Mouse (Mus musculus): ENCODE measurements around the gene Traf3ip3. TPM values are rescaled to one million over a fixed set of nuclear protein-coding genes. Genes with fewer than 3 reads are reported as not detected.

Gene Traf3ip3
- total RNA-seq, 2 experiments from 2014 or later = 1.0 to 2.5 TPM

DNA sequence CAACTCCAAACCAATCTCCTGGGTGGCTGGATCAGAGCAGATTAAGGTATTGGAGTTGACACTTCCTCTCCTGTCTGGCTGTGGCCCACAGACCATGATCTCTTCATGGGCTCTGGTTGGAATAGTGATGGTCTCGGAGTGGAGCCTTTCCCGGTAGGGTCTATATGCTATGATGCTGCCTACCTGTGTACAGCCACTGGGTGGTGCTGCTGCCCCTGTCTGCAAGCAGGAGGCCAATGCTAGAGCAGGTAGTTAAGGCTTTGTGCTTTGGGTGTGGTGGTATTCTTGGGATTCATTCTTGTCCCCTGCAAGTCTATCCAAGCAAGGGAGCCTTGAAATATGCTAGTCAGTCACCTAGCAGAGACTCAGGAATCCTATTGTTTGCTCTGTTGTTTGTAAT, 6.7 kb upstream of the Traf3ip3 start:
- peak; percentile 23 to 53 for DNase-seq (ENCODE audit: low spot score in 2 of 2)

DNA sequence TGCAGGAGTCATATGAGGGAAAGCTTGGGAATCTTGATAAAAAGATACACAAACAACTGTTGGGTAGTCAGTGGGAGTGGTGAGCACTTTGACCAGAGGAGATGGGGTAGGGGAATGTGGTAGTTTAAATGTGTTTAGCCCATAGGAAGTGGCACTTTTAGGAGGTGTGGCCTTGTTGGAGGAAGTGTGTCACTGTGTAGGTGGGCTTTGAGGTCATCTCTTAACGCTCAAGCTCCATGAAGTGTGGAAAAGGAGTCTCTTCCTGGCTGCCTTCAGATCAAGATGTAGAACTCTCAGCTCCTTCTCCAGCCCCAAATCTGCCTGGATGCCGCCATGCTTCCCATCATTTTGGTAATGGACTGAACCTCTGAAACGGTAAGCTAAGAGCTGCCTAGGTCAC, 6.0 kb upstream of the Traf3ip3 start, which contains the start of gene Lamb3:
TSS of gene Lamb3 (plus strand) at position 197 of the 400 bp plus-strand sequence.
- no peak for DNase-seq (ENCODE audit: low spot score in 2 of 2)

DNA sequence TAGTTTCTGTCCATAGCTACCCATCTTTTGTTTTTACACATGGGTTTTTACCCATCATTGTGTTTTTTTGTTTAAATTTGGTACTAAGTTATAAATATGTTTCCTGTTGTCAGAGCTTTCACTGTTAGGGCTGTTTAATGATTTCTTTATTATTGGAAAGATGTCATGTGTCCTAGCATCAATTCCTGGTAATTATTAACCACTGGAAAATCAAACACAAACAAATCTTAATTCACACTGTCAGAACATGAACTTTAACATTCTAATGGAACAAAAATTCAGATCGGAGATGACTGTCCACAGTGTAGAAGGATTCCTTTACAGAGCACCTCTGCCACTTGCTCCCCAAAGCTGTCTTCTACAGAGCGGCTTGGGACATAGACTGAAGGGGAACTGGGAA, 3.9 kb upstream of the Traf3ip3 start:
- no peak for DNase-seq (ENCODE audit: low spot score in 2 of 2)

DNA sequence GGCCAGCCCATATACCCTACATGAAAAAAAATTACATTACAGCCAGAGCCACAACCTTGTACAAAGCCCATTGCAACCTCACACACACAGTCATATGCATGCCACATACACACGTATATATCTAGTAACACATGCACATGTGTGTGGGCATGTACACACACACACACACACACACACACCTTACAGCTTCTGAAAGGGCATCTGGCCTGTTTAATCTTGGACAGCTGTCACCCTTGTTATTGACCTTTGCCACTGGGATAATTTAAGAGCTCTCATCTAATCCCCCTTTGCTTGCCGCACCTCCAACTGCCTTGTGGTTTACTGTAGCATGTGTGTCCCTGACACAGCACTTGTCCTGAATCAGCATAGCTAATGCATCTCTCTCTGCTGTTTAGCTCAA, 2.3 kb upstream of the Traf3ip3 start:
- DNase-seq (ENCODE audit: low spot score in 2 of 2) = no peak

DNA sequence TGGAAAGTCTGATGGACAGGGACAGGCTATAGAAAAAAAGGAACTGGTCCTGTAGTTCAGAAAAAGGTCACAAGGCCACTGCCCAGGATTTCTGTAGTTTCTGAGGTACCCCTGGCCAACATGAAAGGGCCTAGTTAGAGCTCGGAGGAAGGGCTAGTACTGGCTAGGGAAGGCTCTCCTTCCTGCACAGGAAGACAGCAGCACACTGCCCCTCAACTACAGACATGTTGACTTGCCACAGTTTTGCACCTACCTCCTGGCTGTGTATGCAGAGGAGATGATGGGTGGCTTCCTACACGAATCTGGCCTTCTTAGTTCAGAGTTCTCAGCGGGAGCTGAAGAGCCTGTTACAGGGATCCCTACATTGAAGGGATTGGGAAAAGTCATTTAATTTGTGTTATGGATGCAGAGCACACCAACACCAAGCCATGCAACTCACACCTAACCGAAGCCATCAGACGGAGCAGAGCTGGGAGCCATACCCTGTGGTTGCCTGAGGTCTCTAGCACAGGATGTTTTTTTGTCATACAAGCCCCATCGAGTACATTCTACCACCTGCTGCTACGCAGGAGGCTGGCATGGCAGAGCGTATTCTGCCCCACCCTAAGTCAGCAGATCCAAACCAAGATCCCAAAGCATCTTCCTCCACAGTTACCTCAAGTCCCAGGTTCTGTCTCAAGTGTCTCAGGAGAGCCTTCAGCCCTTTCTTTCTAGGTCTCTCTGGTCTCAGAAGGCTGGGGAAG, 692 bp downstream of the Traf3ip3 start:
- no peak for DNase-seq (ENCODE audit: low spot score in 2 of 2)

DNA sequence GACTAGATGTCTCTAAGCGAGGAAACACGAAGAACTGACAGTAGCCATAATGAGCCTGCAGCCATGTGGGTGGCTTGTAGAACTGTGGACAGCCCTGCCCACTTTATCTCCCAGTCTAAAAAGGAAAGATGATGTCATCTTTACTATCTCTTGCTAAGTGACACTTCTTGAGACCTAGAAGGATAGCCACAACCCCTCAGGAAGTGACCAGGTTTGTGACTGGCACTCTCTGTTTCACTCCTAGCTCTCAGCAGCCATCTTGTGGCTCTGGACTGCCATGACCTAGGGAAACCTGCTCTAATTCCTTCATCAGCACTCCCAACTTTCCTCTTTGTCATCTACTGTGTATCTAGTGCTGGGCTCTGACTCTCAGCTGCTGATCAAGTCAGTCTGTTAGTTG, 3.2 kb downstream of the Traf3ip3 start:
- DNase-seq (ENCODE audit: low spot score in 2 of 2) = no peak

DNA sequence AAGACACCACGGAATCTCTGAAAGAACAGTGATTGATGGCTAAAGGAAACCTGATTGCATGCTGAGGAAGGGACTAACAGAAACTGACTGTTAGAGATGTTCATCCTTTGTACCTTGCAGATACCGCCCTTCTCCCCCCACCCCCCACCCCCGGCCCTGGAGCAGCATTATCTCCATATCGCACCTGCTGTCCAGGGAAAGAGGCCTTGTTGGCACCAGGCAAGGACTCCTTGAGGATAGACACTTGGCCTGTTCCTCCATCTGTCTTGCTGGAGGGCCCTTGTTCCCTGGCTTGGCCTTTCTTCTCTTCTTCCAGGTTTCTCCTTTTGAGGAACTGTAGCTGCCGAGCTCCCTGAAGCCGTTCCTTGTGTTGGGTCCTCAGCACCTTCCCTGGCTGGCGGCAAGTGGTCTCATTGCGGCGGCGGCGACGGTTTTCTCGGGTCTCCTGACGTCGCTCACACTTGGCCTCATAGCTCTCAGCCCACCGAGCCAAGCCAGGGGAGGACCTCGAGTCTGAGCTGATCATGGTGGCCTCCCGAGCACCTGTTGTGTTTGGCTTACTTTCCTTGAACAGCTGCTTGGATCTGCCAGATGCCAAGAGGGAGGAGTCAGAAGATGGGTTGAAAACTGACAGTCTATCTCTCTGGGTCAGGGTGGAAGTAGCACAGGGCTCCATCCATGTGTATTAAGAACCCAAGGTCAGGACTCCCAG, 3.9 kb downstream of the Traf3ip3 start:
- no peak for DNase-seq (ENCODE audit: low spot score in 2 of 2)

DNA sequence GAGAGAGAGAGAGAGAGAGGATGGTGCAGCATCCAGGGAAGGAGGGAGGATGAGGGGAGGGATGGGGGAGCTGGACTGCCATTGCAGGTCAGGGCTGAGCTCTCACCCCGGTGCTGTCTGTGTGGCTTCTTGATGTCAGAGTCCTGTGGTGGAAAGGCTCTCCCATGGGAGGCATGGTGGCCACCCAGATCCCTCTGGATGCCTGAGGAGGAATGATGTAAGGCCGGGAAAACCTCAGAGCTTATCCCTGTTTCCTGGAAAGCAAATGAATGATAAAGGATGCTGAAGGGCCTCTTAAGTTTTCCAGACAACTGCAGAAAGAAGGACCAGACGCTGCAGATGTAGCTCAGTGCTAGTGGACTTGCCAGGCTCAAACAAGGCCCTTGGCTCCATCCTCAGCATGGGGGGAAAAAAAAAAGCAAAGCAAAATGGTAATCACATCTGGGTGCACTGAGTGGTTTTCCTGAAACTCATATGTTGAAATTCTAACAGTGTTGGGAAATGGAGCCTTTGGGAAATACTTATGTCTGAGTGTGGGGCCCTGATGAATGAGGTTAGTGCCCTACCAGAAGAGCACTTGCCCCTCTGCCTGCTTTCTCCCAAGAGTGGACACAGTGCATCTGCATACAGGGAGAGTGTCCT, 6.2 kb downstream of the Traf3ip3 start:
- DNase-seq (ENCODE audit: low spot score in 2 of 2) = no peak

DNA sequence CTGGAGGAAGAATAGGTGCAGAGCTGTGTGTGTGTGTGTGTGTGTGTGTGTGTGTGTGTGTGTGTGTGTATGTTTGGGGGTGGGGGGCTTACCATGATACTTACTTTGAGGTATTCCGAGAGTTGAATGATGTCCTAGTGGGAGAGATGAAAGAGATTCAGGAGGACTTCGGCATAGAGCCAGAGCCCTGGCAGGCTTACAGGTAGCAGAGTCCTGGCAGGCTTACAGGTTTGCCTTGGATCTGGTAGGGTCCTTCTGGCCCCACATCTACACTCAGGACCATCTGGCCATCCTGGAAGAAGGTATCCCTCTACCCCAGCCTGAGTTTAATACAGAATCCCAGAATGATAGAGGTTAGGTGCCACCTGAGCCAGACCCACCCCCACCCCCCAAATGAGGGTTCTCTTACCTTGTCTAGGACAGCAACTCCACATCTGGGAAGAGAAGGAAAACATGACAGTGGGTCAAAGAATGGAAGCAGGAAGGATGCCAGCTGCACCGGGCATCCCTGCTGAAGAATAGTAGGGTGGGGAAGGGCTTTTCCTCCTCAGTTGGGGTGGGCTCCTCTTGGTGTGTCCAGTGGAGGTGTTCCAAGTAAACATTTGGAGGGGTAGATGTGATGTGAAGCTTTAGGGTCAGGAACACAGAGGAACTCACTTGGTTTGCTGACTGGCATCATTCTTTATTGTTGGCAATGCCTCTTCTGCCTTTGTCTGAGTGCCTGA, 6.9 kb downstream of the Traf3ip3 start:
- no peak for DNase-seq (ENCODE audit: low spot score in 2 of 2)

DNA sequence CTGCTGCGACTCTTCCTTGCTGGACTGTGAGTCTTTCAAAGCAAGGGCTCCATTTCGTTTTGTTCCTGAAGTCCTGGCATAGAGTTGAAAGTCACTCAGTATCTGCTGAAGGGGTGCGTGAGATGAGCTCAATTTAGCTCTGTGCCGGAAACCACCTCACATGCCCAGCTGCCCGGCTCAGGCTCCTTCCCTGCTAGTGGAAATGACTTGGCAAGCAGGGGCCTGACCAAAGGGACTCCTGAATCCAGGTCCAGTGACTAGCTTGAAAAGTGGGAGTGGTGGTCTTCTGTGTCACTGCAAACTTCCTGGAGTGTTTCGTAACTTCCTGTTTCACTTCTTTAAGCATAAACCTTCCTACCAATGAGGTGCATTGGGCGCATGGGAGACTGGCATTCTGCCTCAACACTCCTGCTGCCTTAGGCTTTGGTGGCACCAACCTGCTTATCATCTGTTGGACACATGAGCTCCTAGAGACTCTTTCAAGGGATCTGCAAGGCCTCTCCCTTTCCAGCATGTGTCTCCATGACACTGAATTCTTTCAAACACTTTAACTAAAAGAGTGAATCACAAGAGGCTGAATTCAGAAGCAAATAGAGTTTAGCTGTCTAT, 9.7 kb downstream of the Traf3ip3 start:
- no peak for DNase-seq (ENCODE audit: low spot score in 2 of 2)

DNA sequence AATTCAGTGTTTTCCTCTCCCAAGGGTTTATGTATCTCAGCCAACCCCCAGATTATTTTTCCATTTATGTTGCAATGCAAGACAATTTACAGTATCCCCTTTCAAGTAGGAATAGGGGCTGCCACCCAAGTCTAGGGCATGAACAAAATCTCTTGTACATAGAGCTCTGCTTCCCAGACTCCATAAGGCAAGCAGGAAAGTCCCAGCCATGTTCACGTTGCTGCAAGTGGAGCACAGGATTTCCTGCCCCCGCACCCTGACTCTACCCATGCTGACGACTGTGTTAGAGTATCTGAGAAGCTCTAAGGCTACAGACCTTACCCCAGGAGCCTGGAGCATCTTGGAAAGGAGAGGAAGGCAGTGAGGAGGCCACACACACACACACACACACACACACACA, 11.7 kb downstream of the Traf3ip3 start:
- no peak for DNase-seq (ENCODE audit: low spot score in 2 of 2)

DNA sequence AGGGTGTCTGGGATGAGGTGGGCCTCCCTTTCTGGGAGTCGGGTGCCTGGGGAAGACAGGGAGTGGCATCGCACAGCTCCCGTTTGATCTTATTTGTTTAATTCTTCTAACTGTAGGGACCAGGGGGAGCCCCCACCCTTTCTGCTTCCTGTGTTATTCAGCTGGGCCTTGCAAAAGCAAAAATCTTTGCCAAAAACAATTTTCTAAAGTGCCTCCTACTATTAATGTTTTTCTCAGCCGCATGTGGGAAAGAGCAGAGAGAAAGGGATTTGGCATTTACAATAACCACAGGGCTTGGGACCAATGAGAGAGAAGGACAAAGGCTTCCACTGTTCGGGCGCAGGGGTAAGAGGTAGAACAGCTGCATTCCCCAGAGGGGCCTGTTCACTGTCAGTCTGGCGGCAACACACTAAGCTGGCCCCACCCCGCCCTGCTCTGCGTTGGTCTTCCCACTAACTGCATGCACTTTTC, 12.3 kb downstream of the Traf3ip3 start:
- DNase-seq (ENCODE audit: low spot score in 2 of 2) = no peak

DNA sequence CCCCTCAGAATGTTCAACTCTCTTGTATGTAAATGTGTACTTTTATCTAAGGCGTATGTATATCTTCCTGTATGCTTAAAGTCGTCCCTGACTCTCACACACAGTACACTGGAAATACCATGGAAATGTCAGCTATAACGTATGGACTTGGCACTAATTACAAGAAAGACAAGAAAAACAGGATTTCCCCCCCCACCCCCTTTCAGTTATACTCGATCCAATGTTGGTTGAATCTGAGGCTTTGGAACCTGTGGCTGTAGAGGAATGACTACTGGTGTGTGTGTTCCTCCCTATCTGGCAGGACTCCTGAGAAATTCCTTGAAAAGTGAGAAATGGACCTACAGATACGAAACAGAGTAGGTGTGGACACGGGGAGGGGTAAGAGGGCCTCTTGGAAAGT, 13.2 kb downstream of the Traf3ip3 start:
- no peak for DNase-seq (ENCODE audit: low spot score in 2 of 2)

DNA sequence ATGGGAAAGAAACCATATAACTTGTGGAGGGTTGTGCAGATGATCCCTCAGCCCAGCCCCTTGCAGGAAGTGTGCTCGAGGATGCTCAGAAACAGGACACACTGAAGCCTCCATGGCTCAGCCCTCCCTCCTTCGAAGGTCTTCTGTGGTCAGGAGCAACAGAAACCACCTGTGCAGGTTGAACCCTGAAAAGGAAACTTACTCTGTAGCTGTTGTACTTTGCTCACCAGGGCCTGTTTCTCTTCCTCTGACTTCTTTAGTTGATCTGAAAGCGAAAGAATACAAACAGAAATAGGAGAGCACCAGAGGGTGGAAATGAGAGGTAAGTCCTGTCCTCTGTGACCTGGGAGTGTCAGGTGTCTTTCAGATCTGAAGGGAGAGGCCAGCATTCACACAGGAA, 20.4 kb downstream of the Traf3ip3 start:
- no peak for DNase-seq (ENCODE audit: low spot score in 2 of 2)

DNA sequence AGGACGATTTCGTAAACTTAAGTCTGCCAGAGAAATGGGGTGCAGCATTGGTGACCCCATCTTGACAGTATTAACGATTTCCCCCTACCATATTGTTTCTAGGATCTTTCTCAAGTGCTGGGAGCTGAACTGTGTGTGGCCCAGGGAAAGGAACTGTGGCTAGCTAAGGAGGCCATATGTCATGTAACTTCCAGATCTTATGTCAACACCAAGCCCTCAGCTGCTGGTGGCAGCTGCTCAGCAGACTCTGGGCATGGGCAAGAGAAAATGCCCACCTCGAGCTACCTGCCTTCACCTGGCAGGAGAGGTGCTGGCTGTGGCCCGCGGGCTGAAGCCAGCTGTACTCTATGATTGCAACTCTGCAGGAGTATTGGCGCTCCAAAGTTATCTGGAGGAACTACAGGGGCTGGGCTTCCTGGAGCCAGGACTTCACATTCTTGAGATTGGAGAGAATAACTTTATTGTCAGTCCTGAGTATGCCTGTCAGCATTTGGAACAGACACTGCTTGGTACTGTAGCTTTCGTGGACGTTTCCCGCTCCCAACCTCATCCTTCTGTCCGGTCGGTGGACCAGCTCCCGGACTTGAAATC, 27.3 kb downstream of the Traf3ip3 start:
- DNase-seq (ENCODE audit: low spot score in 2 of 2) = no peak

DNA sequence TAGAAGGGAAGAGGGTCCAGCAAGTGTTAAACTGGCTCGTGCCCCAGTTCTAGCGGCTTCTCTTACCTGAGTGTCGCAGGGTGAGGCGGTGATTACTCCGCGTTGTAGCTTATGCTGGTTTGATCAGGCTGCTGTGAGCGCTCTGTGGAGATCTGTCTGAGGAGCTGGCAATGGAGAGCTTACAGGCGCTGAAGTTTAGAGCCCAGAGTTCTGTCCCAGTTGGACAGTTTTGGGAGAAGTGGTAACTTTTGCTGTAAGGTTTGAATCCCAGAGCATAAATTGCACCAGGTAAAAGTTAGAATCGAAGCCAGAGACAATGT, 27.7 kb downstream of the Traf3ip3 start:
- DNase-seq (ENCODE audit: low spot score in 2 of 2) = no peak

DNA sequence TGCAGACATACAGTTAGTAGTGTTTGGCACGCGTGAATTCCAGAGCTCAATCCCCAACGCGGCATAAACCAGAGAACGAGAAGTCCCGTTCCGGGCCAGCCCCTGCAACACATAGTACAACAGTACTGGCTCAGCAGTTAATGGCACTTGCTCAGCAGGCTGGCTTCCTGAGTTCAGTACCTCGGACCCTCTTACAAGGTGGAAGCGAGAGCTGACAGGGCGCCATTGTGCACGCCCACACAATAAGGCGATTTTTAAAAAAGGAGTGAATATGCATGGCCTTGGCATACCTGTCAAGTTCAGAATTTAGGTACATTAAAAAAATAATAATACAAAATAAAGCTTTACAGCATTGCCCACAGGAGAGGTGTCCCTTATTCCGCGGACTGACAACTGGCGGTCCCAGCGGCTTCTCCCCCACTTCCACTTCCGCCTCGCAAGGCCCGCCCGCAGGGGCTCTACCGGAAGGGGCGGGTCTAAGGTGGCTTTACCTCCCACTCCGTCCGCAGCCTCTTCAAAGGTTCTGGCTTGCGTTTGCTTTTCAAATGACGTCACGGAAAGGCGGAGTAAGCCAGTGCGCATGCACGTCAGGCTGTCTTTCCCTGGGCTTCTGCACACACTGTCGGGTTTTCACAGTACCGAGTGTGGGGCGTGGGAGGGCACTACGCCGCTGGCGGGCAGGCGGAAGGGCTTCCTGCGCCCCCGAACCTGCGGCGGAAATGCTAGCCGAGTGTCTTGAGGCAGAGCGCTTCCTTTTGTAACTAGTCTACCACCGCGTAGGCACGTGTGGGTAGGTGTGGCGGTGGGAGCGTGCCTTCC, 28.3 kb downstream of the Traf3ip3 start:
- peak; percentile 92 to 93 for DNase-seq (ENCODE audit: low spot score in 2 of 2)

DNA sequence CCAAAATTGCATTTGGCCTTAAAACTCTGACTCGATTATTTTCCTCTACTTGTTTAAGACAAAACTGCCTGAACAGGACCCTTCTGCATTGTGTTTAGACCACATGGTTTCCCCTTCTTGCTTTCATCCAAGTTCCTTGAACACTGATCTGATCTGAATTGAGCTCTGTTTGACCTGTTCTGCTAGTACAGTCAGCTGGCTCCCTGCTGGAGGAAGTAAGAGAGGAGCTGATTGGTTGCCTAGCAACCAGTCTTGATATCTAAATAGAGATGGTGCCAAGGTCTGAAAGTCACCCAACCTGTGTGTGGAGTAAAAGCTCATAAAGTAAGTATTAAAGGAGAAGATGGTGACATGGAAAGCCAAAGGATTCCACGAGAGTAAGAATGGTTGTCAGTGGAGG, 31.6 kb downstream of the Traf3ip3 start:
- DNase-seq (ENCODE audit: low spot score in 2 of 2) = no peak

DNA sequence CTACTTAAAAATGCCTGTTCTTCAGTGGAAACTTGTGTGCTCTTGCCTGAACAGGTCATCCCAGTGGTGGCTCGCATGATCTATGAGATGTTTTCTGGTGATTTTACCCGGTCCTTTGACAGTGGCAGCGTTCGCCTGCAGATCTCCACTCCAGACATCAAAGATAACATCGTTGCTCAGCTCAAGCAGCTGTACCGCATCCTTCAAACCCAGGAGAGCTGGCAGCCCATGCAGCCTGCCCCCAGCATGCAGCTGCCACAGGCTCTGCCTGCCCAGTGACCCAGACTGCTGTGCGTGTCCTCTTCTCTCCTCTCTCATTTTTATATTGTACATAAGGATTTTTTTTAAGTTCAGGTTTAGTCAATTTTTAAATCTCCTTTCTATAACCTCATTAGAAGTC, 32.3 kb downstream of the Traf3ip3 start:
- no peak for DNase-seq (ENCODE audit: low spot score in 2 of 2)

DNA sequence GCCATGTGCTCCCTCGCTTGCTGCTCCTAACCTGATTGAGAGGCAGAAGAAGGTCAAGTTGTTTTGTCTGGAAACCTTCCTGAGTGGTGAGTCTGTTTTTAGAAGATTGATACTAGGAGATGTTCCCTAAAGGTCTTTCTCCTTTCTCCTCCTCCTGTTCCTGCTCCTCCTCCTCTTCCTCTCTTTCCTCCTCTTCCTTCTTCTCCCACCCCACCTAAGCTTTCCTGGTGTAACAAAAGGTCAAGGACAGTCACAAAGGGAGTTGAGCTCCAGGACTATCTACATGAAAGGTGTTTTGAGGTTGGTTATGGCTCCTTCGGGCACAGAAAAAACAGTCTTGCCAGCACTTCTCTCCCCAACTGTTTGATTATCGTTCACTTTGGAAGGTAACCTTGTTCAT, 33.8 kb downstream of the Traf3ip3 start, which contains the start of gene A130010J15Rik:
TSS of gene A130010J15Rik (plus strand) at position 301 of the 400 bp plus-strand sequence.
- no peak for DNase-seq (ENCODE audit: low spot score in 2 of 2)

All from adrenal gland, adult 18-20 months (tissue).